Mouse (Mus musculus) neutrophil, adult 65 days (primary cell): ENCODE data around the gene Gm5155. TPM values are rescaled to one million over a fixed set of nuclear protein-coding genes. Genes with fewer than 3 reads are reported as not detected.

Source experiments
- total RNA-seq: library from RNA; stranded (reverse); gene quantifications from 2 replicates; pipeline ENCODE4 v1.2.4, GENCODE M21; 2023

Gm5155 gene
- total RNA-seq, result not detected in 2 replicates

DNA sequence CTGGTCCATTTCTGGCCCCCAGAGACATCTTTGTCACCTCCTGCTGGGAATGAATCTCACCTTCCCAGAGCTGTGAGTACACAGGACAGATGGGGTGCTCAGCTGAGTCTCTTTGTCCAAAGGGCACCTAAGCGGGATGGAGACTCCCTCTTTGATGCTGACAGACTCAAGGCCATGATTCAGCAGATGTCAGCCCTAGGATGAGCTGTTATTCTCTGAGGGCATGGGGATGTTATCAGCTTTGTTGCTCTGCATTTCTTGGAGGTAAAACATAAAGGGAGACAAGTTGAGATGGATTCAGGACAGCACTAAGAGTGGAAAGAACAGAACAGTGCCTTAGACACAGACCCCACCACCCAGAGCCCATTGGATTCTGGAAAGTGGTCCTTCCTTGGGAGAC is at the start of gene Gm5155:
Gm5155 (plus strand) TSS at position 301 of the 400 bp plus-strand sequence.

Other genes with a start within 250 kb of the Gm5155 start
- not detected in 2 replicates for gene Ceacam5, start 158.5 kb upstream of the Gm5155 start, total RNA-seq
- gene Ceacam14, start 59.1 kb upstream of the Gm5155 start, total RNA-seq, result not detected in 2 replicates
- not detected in 2 replicates for gene Ceacam11, start 100.4 kb downstream of the Gm5155 start, total RNA-seq
- not detected in 2 replicates for gene Ceacam13, start 138.1 kb downstream of the Gm5155 start, total RNA-seq
- not detected in 2 replicates for gene Ceacam12, start 194.2 kb downstream of the Gm5155 start, total RNA-seq